Mouse (Mus musculus) heart, adult 2 months (tissue): Measurements from ENCODE around the gene Ythdf1.

ENCODE experiments used
- CTCF ChIP-seq: fragments of 200-600 bp; IDR thresholded peaks from 2 replicates; pipeline ENCODE4 v1.8.1; 2022; ENCODE audit warnings: antibody characterized with exemption, mild to moderate bottlenecking, moderate library complexity
- EP300 ChIP-seq: fragments of 200-500 bp; IDR thresholded peaks from 2 replicates; pipeline ENCODE4 v1.6.1; 2011; ENCODE audit warnings: low read depth, low read length, control low read depth; ENCODE audit not compliant: insufficient read depth

DNA sequence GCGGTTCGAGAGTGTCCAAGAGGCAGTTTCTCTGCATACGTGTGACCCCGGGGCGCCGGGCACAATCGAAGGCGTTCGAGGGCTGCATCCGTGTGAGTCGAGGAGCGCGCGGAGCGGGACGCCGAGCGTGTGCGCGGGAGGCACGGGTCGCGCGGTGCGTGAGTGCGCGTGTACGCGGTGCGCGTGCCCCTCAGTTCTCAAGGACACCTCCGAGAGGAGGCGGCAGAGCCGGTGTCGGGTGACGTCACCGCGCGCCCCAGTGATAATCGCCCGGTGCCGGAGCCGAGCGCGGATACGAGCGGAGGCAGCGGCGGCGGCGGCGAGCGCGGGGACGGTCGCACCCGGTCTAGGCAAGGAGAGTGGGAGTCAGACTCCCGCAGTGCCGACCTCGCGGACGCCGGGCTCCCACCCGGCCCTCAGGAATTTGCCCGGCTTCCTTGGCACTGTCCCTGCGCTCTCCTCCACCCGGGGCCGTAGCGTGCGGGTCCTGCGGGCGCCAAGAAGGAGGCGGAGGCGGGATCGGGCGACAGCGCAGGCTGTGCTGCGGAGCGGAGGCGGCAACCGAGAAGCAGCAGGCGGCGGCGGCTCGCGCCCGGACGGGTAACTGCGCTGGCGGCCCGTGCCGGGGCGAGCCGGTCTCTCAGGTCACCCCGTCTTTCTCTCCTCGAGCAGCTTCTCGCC is 27.8 kb downstream of the Ythdf1 start:
- no peak for TF ChIP-seq CTCF
- no peak for TF ChIP-seq EP300
